Mouse (Mus musculus): Measurements from ENCODE around the gene Lsamp. TPM values are rescaled to one million over a fixed set of nuclear protein-coding genes. Genes with fewer than 3 reads are reported as not detected.

The Lsamp gene
- polyA plus RNA-seq, 1 experiment from 2014 or later, result 6.7 TPM

GRCm38 (mm10) chr16:41786704-41787103 is 1802.5 kb downstream of the Lsamp start:
- Histone ChIP-seq H3K9me3 (no peaks in the 10 kb centered on the region), H3K36me3 (no peaks in the 10 kb centered on the region), H3K27me3 (no peaks in the 10 kb centered on the region), H3K4me3 (replicated peaks) (no peak overlapping the region), H3K9ac (replicated peaks) (no peak overlapping the region), H3K27ac (no peak overlapping the region), H3K4me1 (replicated peaks) (peaks cover 6% of the 10 kb centered on the region; the same call in 1 of the 2 replicates), H3K4me2 (no peak overlapping the region)
- no peak for ATAC-seq (ENCODE audit: insufficient number of reproducible peaks, insufficient read depth, low FRiP score, low TSS enrichment, low read depth)
- WGBS, result 83% methylated on average over 3 of the region's 3 CpGs

- H3K9me3 ChIP-seq, result no peaks in the 10 kb centered on the region
- H3K4me2 ChIP-seq, result no peak overlapping the region
- no peak overlapping the region for H3K4me3 ChIP-seq (replicated peaks)
- H3K4me1 ChIP-seq (replicated peaks), result peaks cover 6% of the 10 kb centered on the region; the same call in 1 of the 2 replicates
- H3K27ac ChIP-seq, result no peak overlapping the region
- WGBS, result 6% methylated on average over 1 of the region's 1 CpGs
- no peaks in the 10 kb centered on the region for H3K36me3 ChIP-seq
- no peaks in the 10 kb centered on the region for H3K27me3 ChIP-seq
- H3K9ac ChIP-seq (replicated peaks), result no peak overlapping the region
- peak; percentile 56 for ATAC-seq (ENCODE audit: insufficient number of reproducible peaks, insufficient read depth, low FRiP score, low TSS enrichment, low read depth)
Observed at GRCm38 (mm10) chr16:41787146-41787545, 1803.0 kb downstream of the Lsamp start.

- WGBS, result 88% methylated on average over 2 of the region's 2 CpGs
- H3K4me1 ChIP-seq (replicated peaks), result peaks cover 6% of the 10 kb centered on the region; the same call in 1 of the 2 replicates
- no peak overlapping the region for H3K4me2 ChIP-seq
- no peaks in the 10 kb centered on the region for H3K36me3 ChIP-seq
- ATAC-seq (ENCODE audit: insufficient number of reproducible peaks, insufficient read depth, low FRiP score, low TSS enrichment, low read depth), result no peak
- H3K4me3 ChIP-seq (replicated peaks), result no peak overlapping the region
- no peak overlapping the region for H3K9ac ChIP-seq (replicated peaks)
- H3K27ac ChIP-seq, result no peak overlapping the region
- no peaks in the 10 kb centered on the region for H3K9me3 ChIP-seq
- H3K27me3 ChIP-seq, result no peaks in the 10 kb centered on the region
Observed at GRCm38 (mm10) chr16:41790016-41790415, 1805.9 kb downstream of the Lsamp start.

GRCm38 (mm10) chr16:41820369-41820768 is 1836.2 kb downstream of the Lsamp start:
- no peaks in the 10 kb centered on the region for H3K27me3 ChIP-seq
- no peak for ATAC-seq (ENCODE audit: insufficient number of reproducible peaks, insufficient read depth, low FRiP score, low TSS enrichment, low read depth)
- WGBS, result 48% methylated on average over 6 of the region's 6 CpGs

GRCm38 (mm10) chr16:41826899-41827604 is 1842.9 kb downstream of the Lsamp start:
- H3K9me3 ChIP-seq, result no peaks in the 10 kb centered on the region
- H3K4me2 ChIP-seq, result no peak overlapping the region
- H3K9ac ChIP-seq (replicated peaks), result no peak overlapping the region
- no peaks in the 10 kb centered on the region for H3K4me1 ChIP-seq (replicated peaks)
- no peaks in the 10 kb centered on the region for H3K27me3 ChIP-seq
- no peak overlapping the region for H3K27ac ChIP-seq
- H3K36me3 ChIP-seq, result no peaks in the 10 kb centered on the region
- no peak for ATAC-seq (ENCODE audit: insufficient number of reproducible peaks, insufficient read depth, low FRiP score, low TSS enrichment, low read depth)
- H3K4me3 ChIP-seq (replicated peaks), result no peak overlapping the region
- WGBS, result 78% methylated on average over 5 of the region's 5 CpGs

More at GRCm38 (mm10) chr16:41820369-41820768, 1836.2 kb downstream of the Lsamp start:
- Histone ChIP-seq H3K36me3 (no peaks in the 10 kb centered on the region), H3K4me1 (replicated peaks) (no peaks in the 10 kb centered on the region), H3K4me2 (no peak overlapping the region), H3K9me3 (no peaks in the 10 kb centered on the region), H3K9ac (replicated peaks) (no peak overlapping the region), H3K27ac (no peak overlapping the region; the same call in 1 of the 2 replicates), H3K4me3 (replicated peaks) (no peak overlapping the region)

GRCm38 (mm10) chr16:41827605-41827948 is 1843.4 kb downstream of the Lsamp start:
- no peak overlapping the region for H3K27ac ChIP-seq
- H3K27me3 ChIP-seq, result no peaks in the 10 kb centered on the region
- 86% methylated on average over 3 of the region's 3 CpGs for WGBS
- ATAC-seq (ENCODE audit: insufficient number of reproducible peaks, insufficient read depth, low FRiP score, low TSS enrichment, low read depth), result no peak
- no peak overlapping the region for H3K4me3 ChIP-seq (replicated peaks)
- H3K4me2 ChIP-seq, result no peak overlapping the region
- H3K9ac ChIP-seq (replicated peaks), result no peak overlapping the region
- H3K36me3 ChIP-seq, result no peaks in the 10 kb centered on the region
- no peaks in the 10 kb centered on the region for H3K4me1 ChIP-seq (replicated peaks)
- H3K9me3 ChIP-seq, result no peaks in the 10 kb centered on the region

- Histone ChIP-seq H3K4me2 (no peak overlapping the region), H3K9ac (replicated peaks) (no peak overlapping the region), H3K27ac (no peak overlapping the region), H3K36me3 (no peaks in the 10 kb centered on the region), H3K9me3 (no peaks in the 10 kb centered on the region), H3K4me1 (replicated peaks) (no peaks in the 10 kb centered on the region), H3K27me3 (no peaks in the 10 kb centered on the region), H3K4me3 (replicated peaks) (no peak overlapping the region)
- ATAC-seq (ENCODE audit: insufficient number of reproducible peaks, insufficient read depth, low FRiP score, low TSS enrichment, low read depth), result no peak
- 72% methylated on average over 3 of the region's 3 CpGs for WGBS
Observed at GRCm38 (mm10) chr16:41834637-41835036, 1850.5 kb downstream of the Lsamp start.

- Histone ChIP-seq H3K4me3 (replicated peaks) (no peak overlapping the region), H3K9me3 (no peaks in the 10 kb centered on the region), H3K27me3 (no peaks in the 10 kb centered on the region), H3K4me2 (no peak overlapping the region), H3K36me3 (no peaks in the 10 kb centered on the region), H3K9ac (replicated peaks) (no peak overlapping the region), H3K27ac (no peak overlapping the region), H3K4me1 (replicated peaks) (no peaks in the 10 kb centered on the region)
- 51% methylated on average over 6 of the region's 6 CpGs for WGBS
- no peak for ATAC-seq (ENCODE audit: insufficient number of reproducible peaks, insufficient read depth, low FRiP score, low TSS enrichment, low read depth)
Observed at GRCm38 (mm10) chr16:41835745-41836144, 1851.6 kb downstream of the Lsamp start.

GRCm38 (mm10) chr16:41839751-41840404 is 1855.7 kb downstream of the Lsamp start:
- 74% methylated on average over 2 of the region's 2 CpGs for WGBS

GRCm38 (mm10) chr16:41846903-41847302 is 1862.7 kb downstream of the Lsamp start:
- ATAC-seq (ENCODE audit: insufficient number of reproducible peaks, insufficient read depth, low FRiP score, low TSS enrichment, low read depth), result no peak
- H3K27ac ChIP-seq, result no peak overlapping the region
- no peaks in the 10 kb centered on the region for H3K9me3 ChIP-seq
- no peak overlapping the region for H3K4me3 ChIP-seq (replicated peaks)
- H3K9ac ChIP-seq (replicated peaks), result no peak overlapping the region
- no peaks in the 10 kb centered on the region for H3K4me1 ChIP-seq (replicated peaks)
- H3K27me3 ChIP-seq, result no peaks in the 10 kb centered on the region
- 90% methylated on average over 6 of the region's 6 CpGs for WGBS
- no peaks in the 10 kb centered on the region for H3K36me3 ChIP-seq
- H3K4me2 ChIP-seq, result no peak overlapping the region

More at GRCm38 (mm10) chr16:41839751-41840404, 1855.7 kb downstream of the Lsamp start:
- no peaks in the 10 kb centered on the region for H3K27me3 ChIP-seq
- no peak for ATAC-seq (ENCODE audit: insufficient number of reproducible peaks, insufficient read depth, low FRiP score, low TSS enrichment, low read depth)
- H3K36me3 ChIP-seq, result no peaks in the 10 kb centered on the region
- no peaks in the 10 kb centered on the region for H3K9me3 ChIP-seq
- no peak overlapping the region for H3K4me2 ChIP-seq
- no peak overlapping the region for H3K27ac ChIP-seq
- H3K9ac ChIP-seq (replicated peaks), result no peak overlapping the region
- no peaks in the 10 kb centered on the region for H3K4me1 ChIP-seq (replicated peaks)
- no peak overlapping the region for H3K4me3 ChIP-seq (replicated peaks)

- no peak overlapping the region for H3K4me3 ChIP-seq (replicated peaks)
- no peak overlapping the region for H3K4me2 ChIP-seq
- no peaks in the 10 kb centered on the region for H3K27me3 ChIP-seq
- no peaks in the 10 kb centered on the region for H3K4me1 ChIP-seq (replicated peaks)
- H3K27ac ChIP-seq, result no peak overlapping the region
- H3K9me3 ChIP-seq, result no peaks in the 10 kb centered on the region
- H3K36me3 ChIP-seq, result no peaks in the 10 kb centered on the region
- no peak for ATAC-seq (ENCODE audit: insufficient number of reproducible peaks, insufficient read depth, low FRiP score, low TSS enrichment, low read depth)
- WGBS, result 81% methylated on average over 6 of the region's 6 CpGs
- no peak overlapping the region for H3K9ac ChIP-seq (replicated peaks)
Observed at GRCm38 (mm10) chr16:41871917-41872593, 1887.9 kb downstream of the Lsamp start.

Measured in limb, embryonic 12.5 days (tissue).